Mouse (Mus musculus): ENCODE results near the gene Prkn. TPM values are rescaled to one million over a fixed set of nuclear protein-coding genes. Genes with fewer than 3 reads are reported as not detected.

Prkn gene
- polyA plus RNA-seq, 1 experiment from 2014 or later: 2.5 TPM

DNA sequence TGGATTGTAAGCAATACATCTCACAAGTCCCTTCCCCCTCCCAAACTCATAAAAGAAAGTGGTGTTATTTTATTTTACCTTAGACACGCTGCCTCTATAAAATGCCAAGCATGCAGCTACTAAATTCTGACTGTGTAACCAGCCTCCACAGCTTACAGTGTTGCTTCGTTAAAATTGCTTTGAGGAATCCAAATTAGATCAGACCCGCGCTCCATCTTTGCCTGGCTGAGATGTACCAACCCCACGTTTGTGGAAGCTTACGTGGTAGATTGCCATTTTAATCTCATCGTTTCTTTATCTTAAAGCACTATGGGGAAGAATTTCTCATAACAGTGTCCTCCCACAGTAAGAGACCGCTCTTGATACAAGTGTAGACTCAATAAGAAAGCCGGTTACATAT, 865.6 kb downstream of the Prkn start:
- POLR2A ChIA-PET: no interaction called here
- in situ Hi-C loops (cut with MboI; ENCODE audit: low pct_unique_long_range_greater_than_20kb): no loop called here
- CTCF ChIA-PET: no interaction called here
- no peak for DNase-seq (ENCODE audit: low read depth, low spot score)
- ATAC-seq: no peak
- peaks cover 5% of the 10 kb centered on the region for H3K27me3 ChIP-seq
- no peak for TF ChIP-seq CTCF (IDR thresholded peaks at IDR 0.05)

DNA sequence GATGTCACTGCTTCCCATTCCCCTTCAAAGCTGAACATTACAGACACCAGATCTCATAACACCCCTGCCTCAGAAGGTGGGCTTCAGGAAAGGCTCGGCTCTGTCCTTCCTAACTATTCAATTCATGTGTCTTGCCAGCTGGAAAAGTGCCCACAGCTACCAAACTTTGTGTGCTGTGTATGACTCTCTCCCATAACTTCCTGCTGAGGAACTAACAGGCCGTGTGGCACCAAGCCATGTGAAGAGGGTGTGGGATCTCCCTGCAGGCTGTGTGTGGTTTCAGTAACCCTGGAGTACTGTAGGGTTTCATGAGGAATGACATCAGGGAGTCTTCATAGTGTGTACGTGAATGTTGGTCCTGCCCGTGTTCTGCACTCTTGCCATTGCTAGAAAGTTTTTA, 871.9 kb downstream of the Prkn start:
- no peak for ATAC-seq
- no peak for DNase-seq (ENCODE audit: low read depth, low spot score)
- no peak for TF ChIP-seq CTCF (IDR thresholded peaks at IDR 0.05)
- POLR2A ChIA-PET: no interaction called here
- in situ Hi-C loops (cut with MboI; ENCODE audit: low pct_unique_long_range_greater_than_20kb): no loop called here
- CTCF ChIA-PET: interaction anchor here (1.4 kb wide), 1 partner anchor 24 kb away, joined by 3 read pairs; no protein-coding TSS in a partner anchor
- peaks cover 5% of the 10 kb centered on the region for H3K27me3 ChIP-seq

DNA sequence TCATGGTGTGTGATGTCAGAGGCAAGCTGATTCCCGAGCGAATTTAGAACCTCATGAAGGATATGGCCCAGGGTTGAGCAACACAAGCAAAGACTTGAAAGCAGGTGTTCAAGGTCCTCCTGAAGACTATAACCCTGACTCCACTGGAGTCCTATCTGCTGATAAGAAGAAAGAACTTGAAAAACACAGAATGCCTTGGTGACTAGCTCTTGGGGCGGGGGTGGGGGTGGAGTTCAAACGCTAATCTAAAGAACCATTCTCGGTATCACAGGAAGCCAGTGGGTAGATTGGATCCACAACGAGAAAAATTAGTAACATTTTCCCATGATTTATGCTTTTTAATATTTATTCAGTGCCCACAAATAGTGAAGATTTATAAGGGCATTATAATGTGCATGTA, 879.6 kb downstream of the Prkn start:
- DNase-seq (ENCODE audit: low read depth, low spot score): no peak
- no peak for ATAC-seq
- CTCF ChIA-PET: no interaction called here
- TF ChIP-seq CTCF (IDR thresholded peaks at IDR 0.05): no peak
- in situ Hi-C loops (cut with MboI; ENCODE audit: low pct_unique_long_range_greater_than_20kb): no loop called here
- no peaks in the 10 kb centered on the region for H3K27me3 ChIP-seq
- POLR2A ChIA-PET: no interaction called here

DNA sequence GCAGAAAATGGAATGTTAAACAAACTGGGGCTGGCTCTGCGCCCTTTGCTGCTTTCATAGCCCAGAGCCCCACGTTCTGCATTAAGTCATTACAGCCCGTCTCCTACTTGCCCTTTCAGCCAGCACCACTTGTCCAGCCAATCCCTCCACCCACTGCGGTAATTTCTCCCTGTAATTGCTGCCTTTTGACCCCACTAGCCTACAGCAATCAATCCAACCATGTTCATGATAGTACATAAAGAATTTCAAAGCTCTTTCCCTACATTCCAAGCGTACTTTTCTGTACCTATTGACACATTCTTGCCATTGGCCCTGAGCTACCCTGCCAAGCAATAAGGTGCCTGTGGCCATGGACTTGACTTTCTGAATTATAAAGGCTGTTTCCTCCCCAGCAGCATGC, 881.7 kb downstream of the Prkn start:
- DNase-seq (ENCODE audit: low read depth, low spot score) (no peak), ATAC-seq (no peak)
- ChIA-PET CTCF (no interaction called here), POLR2A (no interaction called here)
- H3K27me3 ChIP-seq: no peaks in the 10 kb centered on the region
- in situ Hi-C loops (cut with MboI; ENCODE audit: low pct_unique_long_range_greater_than_20kb): no loop called here
- no peak for TF ChIP-seq CTCF (IDR thresholded peaks at IDR 0.05)

DNA sequence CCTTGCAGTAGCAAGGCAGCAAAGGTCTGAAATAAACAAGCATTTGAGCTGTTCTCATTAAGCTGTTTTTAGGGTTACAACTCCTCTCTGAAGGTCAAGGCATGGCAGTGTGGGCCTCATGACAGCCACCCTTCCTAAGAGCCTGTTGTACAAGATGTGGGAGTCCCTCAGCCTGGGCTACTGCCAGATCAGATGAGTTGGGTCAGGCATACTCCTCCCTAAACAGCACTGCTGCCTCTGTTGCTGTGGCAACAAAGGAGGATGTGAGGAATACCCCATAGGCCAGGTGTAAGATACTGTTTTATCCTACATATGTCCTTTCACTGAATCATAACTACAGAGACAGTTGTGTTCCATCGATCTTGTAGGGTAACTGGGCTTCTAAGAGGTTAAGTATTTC, 882.3 kb downstream of the Prkn start:
- CTCF ChIA-PET: no interaction called here
- no peak for DNase-seq (ENCODE audit: low read depth, low spot score)
- POLR2A ChIA-PET: no interaction called here
- ATAC-seq: no peak
- in situ Hi-C loops (cut with MboI; ENCODE audit: low pct_unique_long_range_greater_than_20kb): no loop called here
- H3K27me3 ChIP-seq: no peaks in the 10 kb centered on the region
- no peak for TF ChIP-seq CTCF (IDR thresholded peaks at IDR 0.05)

- no peak for ATAC-seq
- TF ChIP-seq CTCF (IDR thresholded peaks at IDR 0.05): no peak
- H3K27me3 ChIP-seq: no peaks in the 10 kb centered on the region
- in situ Hi-C loops (cut with MboI; ENCODE audit: low pct_unique_long_range_greater_than_20kb): no loop called here
- CTCF ChIA-PET: no interaction called here
- POLR2A ChIA-PET: no interaction called here
- no peak for DNase-seq (ENCODE audit: low read depth, low spot score)
Measured at GRCm38 (mm10) chr17:11724135-11724534, 884.0 kb downstream of the Prkn start.

- in situ Hi-C loops (cut with MboI; ENCODE audit: low pct_unique_long_range_greater_than_20kb): no loop called here
- POLR2A ChIA-PET: no interaction called here
- TF ChIP-seq CTCF (IDR thresholded peaks at IDR 0.05): no peak
Measured at GRCm38 (mm10) chr17:11727101-11727500, 886.9 kb downstream of the Prkn start.

DNA sequence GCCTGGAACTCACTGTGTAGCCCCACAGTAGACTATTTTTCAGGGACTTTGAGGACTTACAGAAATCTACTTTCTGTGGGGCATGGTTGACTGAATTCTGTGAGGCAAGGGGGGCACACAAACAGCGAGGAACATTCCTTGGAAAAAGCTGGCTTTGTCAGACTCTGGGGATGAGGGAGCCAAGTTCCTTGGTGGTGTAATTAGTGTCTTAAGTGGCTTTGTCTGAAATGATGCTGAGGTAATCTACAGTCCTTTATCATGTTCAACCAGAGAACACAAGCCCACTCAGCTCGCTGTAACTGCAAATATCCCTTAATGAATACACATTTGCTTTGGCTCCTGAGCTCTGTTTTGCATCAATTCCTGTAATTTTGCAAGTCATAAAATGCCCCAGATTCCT, 888.1 kb downstream of the Prkn start:
- ATAC-seq (peak; percentile 49), DNase-seq (ENCODE audit: low read depth, low spot score) (peak; percentile 46)
- TF ChIP-seq CTCF (IDR thresholded peaks at IDR 0.05): no peak
- in situ Hi-C loops (cut with MboI; ENCODE audit: low pct_unique_long_range_greater_than_20kb): no loop called here
- POLR2A ChIA-PET: interaction anchor here (1.0 kb wide), 1 partner anchor 8 kb away, joined by 3 read pairs; no protein-coding TSS in a partner anchor
- CTCF ChIA-PET: no interaction called here
- no peaks in the 10 kb centered on the region for H3K27me3 ChIP-seq

More at GRCm38 (mm10) chr17:11727101-11727500, 886.9 kb downstream of the Prkn start:
- CTCF ChIA-PET: interaction anchor here (1.4 kb wide), 1 partner anchor 13 kb away, joined by 4 read pairs; no protein-coding TSS in a partner anchor
- H3K27me3 ChIP-seq: no peaks in the 10 kb centered on the region
- DNase-seq (ENCODE audit: low read depth, low spot score) (peak; percentile 66), ATAC-seq (peak; percentile 64)

DNA sequence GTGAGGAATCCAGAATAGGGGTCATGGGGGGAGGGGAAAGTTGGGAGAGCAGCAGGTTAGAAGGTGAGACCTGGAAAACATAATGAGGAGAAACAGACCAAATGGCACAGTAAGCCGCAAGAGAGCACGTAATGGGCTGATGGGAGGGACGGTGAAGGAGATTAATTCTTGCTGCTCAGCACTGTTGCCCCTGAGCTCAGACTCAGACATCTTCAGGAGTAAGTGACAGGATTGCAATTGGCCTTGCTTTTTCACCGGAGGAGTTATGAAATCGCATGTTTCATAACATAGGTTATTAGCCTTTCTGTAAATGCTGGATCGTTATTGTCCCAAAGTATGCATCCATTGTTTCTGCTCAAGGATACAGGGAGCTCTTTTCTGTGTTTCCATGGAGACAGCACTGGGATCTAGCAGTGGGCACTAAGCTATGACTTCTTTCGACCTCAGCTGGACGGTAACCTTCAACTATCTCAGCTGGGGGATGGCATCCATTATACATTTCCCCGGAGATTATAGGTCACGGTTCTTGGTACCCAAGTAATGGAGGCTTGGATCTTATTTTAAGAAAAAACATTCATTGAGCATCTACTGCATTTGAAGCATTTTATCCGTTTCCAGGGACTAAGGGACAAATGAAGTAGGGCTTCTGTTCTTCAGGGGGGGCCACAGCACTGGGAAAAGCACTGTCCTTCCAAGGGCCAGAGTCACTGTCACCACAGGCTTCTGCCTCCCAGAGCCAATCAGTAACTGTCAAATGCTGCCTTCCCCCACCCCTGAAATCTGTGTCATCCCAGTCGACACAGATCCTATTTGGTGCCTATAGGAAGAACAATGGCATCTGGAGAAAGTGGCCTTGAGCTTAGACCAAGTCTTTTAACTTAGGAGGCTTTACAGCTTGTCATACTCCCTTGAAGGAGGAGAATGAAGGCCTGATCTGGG, 890.7 kb downstream of the Prkn start:
- ATAC-seq (no peak), DNase-seq (ENCODE audit: low read depth, low spot score) (no peak)
- ChIA-PET CTCF (no interaction called here), POLR2A (no interaction called here)
- in situ Hi-C loops (cut with MboI; ENCODE audit: low pct_unique_long_range_greater_than_20kb): no loop called here
- no peaks in the 10 kb centered on the region for H3K27me3 ChIP-seq
- TF ChIP-seq CTCF (IDR thresholded peaks at IDR 0.05): no peak

GRCm38 (mm10) chr17:11735158-11735877, 895.1 kb downstream of the Prkn start:
- POLR2A ChIA-PET: interaction anchor here (0.6 kb wide), 1 partner anchor 426 kb away, joined by 3 read pairs; no protein-coding TSS in a partner anchor

GRCm38 (mm10) chr17:11736531-11736930, 896.3 kb downstream of the Prkn start:
- ChIA-PET CTCF (interaction anchor here (1.1 kb wide), 1 partner anchor 25 kb away, joined by 3 read pairs; no protein-coding TSS in a partner anchor), POLR2A (interaction anchor here (1.1 kb wide), 1 partner anchor 9 kb away, joined by 3 read pairs; no protein-coding TSS in a partner anchor)
- ATAC-seq (peak; percentile 65), DNase-seq (ENCODE audit: low read depth, low spot score) (peak; percentile 64)
- in situ Hi-C loops (cut with MboI; ENCODE audit: low pct_unique_long_range_greater_than_20kb): no loop called here
- H3K27me3 ChIP-seq: no peaks in the 10 kb centered on the region
- no peak for TF ChIP-seq CTCF (IDR thresholded peaks at IDR 0.05)

More at GRCm38 (mm10) chr17:11735158-11735877, 895.1 kb downstream of the Prkn start:
- TF ChIP-seq CTCF (IDR thresholded peaks at IDR 0.05): no peak
- no peaks in the 10 kb centered on the region for H3K27me3 ChIP-seq
- in situ Hi-C loops (cut with MboI; ENCODE audit: low pct_unique_long_range_greater_than_20kb): no loop called here
- DNase-seq (ENCODE audit: low read depth, low spot score): no peak
- ATAC-seq: no peak
- CTCF ChIA-PET: interaction anchor here (0.6 kb wide), 1 partner anchor 945 kb away, joined by 3 read pairs; no protein-coding TSS in a partner anchor

Measured in Patski (cell line).